Mouse (Mus musculus) Patski (cell line): Measurements from ENCODE around the gene Olfr213. TPM values are rescaled to one million over a fixed set of nuclear protein-coding genes. Genes with fewer than 3 reads are reported as not detected.

Experiments
- ATAC-seq: fragments of 100-300 bp; one replicate; pipeline ENCODE4 v1.8.0; 2021
- CTCF ChIA-PET: fragments of 350-600 bp; sonication (Branson Sonifier 250); formaldehyde crosslinking; loops from one replicate; lab custom pipeline; 2022; ENCODE audit warnings: inconsistent platforms; lab: Charles Lee
- POLR2A ChIA-PET: fragments of 350-600 bp; sonication (Branson Sonifier 250); formaldehyde crosslinking; loops from one replicate; lab custom pipeline; 2022; ENCODE audit warnings: antibody characterized with exemption, inconsistent platforms; lab: Charles Lee
- DNase-seq: peaks from one replicate; pipeline ENCODE4 v3.0.0-alpha.2; 2011; ENCODE audit warnings: low read depth, low spot score
- H3K27me3 ChIP-seq: fragments of 371-371 bp; one replicate; pipeline ENCODE4 v1.5.1; 2021
- CTCF ChIP-seq: fragments of 100-300 bp; IDR thresholded peaks from one replicate; pipeline ENCODE4 v1.5.1; 2021
- in situ Hi-C: fragments of 300-500 bp; cut with MboI; formaldehyde crosslinking; loops from 3 replicates; pipeline ENCODE4 v1.11.1; 2018; ENCODE audit warnings: low pct_unique_long_range_greater_than_20kb, mixed read lengths
- polyA plus RNA-seq: library from polyadenylated mRNA; unstranded; gene quantifications from one replicate; pipeline ENCODE4 v1.2.3, GENCODE M21; 2021

The Olfr213 gene
- polyA plus RNA-seq, 1 experiment from 2014 or later = not detected

DNA sequence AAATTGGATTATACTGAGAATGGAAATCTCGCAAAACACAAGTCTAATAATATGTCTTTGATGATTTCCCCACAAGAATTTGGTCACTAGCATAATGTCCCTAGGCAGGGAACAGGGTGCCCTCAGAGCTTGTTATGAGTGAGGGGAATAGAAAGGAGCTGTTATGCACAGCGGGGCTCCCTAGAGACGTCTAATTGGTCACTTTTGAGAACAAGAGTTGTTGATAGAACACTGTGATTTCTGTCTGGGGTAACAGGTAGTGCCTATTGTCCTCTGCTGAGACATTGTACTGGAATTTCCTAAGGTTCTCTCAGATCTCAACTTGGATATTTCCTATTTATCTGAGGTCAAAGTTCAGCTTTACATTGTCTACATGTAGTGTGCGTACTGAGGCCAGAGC lies 45.8 kb downstream of the Olfr213 start, which contains the start of gene Olfr215:
TSS of gene Olfr215 (minus strand) at position 101 of the 400 bp plus-strand sequence.
- ATAC-seq = no peak
- peaks cover 60% of the 10 kb centered on the region for H3K27me3 ChIP-seq
- in situ Hi-C loops = no loop called here
- CTCF ChIA-PET = no interaction called here
- no peak for DNase-seq
- no peak for TF ChIP-seq CTCF
- POLR2A ChIA-PET = no interaction called here

Other genes with a start within 250 kb of the Olfr213 start
- gene March8, start 200.4 kb upstream of the Olfr213 start, polyA plus RNA-seq = 78.7 TPM
- gene Alox5, start 77.3 kb upstream of the Olfr213 start, polyA plus RNA-seq = not detected
- gene Olfr211, start 49.4 kb upstream of the Olfr213 start, polyA plus RNA-seq = not detected
- gene Olfr212, start 31.9 kb upstream of the Olfr213 start, polyA plus RNA-seq = 0.04 TPM
- 17.2 TPM for gene Gm5580, start 12.7 kb downstream of the Olfr213 start, polyA plus RNA-seq
- gene Olfr214, start 15.8 kb downstream of the Olfr213 start, polyA plus RNA-seq = not detected
- gene Olfr215, start 45.7 kb downstream of the Olfr213 start, polyA plus RNA-seq = not detected
- 43.7 TPM for gene Zfp422, start 90.5 kb downstream of the Olfr213 start, polyA plus RNA-seq
- 11.1 TPM for gene Depp1, start 112.2 kb downstream of the Olfr213 start, polyA plus RNA-seq
- 0.71 TPM for gene Rassf4, start 135.5 kb downstream of the Olfr213 start, polyA plus RNA-seq
- gene Tmem72, start 178.5 kb downstream of the Olfr213 start, polyA plus RNA-seq = 7.8 TPM